Mouse (Mus musculus): ENCODE measurements around the gene Kank1. TPM values are rescaled to one million over a fixed set of nuclear protein-coding genes. Genes with fewer than 3 reads are reported as not detected.
A peak's percentile ranks its signal among the peaks of the same experiment; 100 is the strongest.

The Kank1 gene
- polyA plus RNA-seq (2015; fragmentation: Nextera tagmentation; extraction: Ambion mirVana): 18.4 and 21.6 TPM in 2 replicates

- ATAC-seq (replicated peaks; ENCODE audit: low FRiP score, low read depth) (peak; percentile 88), DNase-seq (ENCODE audit: low spot score) (peak; percentile 63)
- H3K36me3 ChIP-seq (ENCODE audit: insufficient read depth, low read length): no peaks in the 10 kb centered on the region
- under 1% methylated on average over 74 of the region's 76 CpGs for WGBS
- 0 out of 2 replicates have a peak, but pooled peaks cover 3% of the 10 kb centered on the region for H3K27me3 ChIP-seq (ENCODE audit: insufficient read depth, low read length)
- H3K27ac ChIP-seq: peak within 1 kb of the TSS; percentile 84
- H3K4me1 ChIP-seq (replicated peaks; ENCODE audit: insufficient read depth, low read length): 0 out of 2 replicates have a peak, but pooled peaks cover 5% of the 10 kb centered on the region
- peak within 1 kb of the TSS; percentile 95 for H3K4me2 ChIP-seq (ENCODE audit: low read length)
- H3K9ac ChIP-seq (ENCODE audit: low read depth, low read length): peak within 1 kb of the TSS; percentile 61
- no peak for TF ChIP-seq CTCF (IDR thresholded peaks at IDR 0.05; ENCODE audit: low read depth)
- H3K9me3 ChIP-seq (replicated peaks; ENCODE audit: low read length): no peaks in the 10 kb centered on the region
- peak within 1 kb of the TSS; percentile 63 for H3K4me3 ChIP-seq (replicated peaks; ENCODE audit: low read depth, low read length)
These were observed at the start of gene Kank1 for GRCm38 (mm10) chr19:25236596-25237491. Gene Kank1 (plus strand): TSS chr19:25236975.

- H3K9me3 ChIP-seq (replicated peaks; ENCODE audit: low read length): no peaks in the 10 kb centered on the region
- 0 out of 2 replicates have a peak overlapping the region, but pooled peaks have one; percentile 13 for H3K4me2 ChIP-seq (ENCODE audit: low read length)
- peak overlapping the region; percentile 36; the same call in 1 of the 2 replicates for H3K27ac ChIP-seq
- H3K4me3 ChIP-seq (replicated peaks; ENCODE audit: low read depth, low read length): no peak overlapping the region
- no peak; the same call in 1 of the 2 replicates for TF ChIP-seq CTCF (IDR thresholded peaks at IDR 0.05; ENCODE audit: low read depth)
- no peak overlapping the region for H3K9ac ChIP-seq (ENCODE audit: low read depth, low read length)
- peaks cover 15% of the 10 kb centered on the region; the same call in 1 of the 2 replicates for H3K4me1 ChIP-seq (replicated peaks; ENCODE audit: insufficient read depth, low read length)
- H3K36me3 ChIP-seq (ENCODE audit: insufficient read depth, low read length): no peaks in the 10 kb centered on the region
- H3K27me3 ChIP-seq (ENCODE audit: insufficient read depth, low read length): no peaks in the 10 kb centered on the region
- WGBS: 48% methylated on average over 18 of the region's 18 CpGs
- peak; percentile 59; the same call in 1 of the 2 replicates for ATAC-seq (replicated peaks; ENCODE audit: low FRiP score, low read depth)
- peak; percentile 49 for DNase-seq (ENCODE audit: low spot score)
These were observed 49.1 kb upstream of the Kank1 start for GRCm38 (mm10) chr19:25187681-25188080.

GRCm38 (mm10) chr19:25193751-25194150 lies 43.0 kb upstream of the Kank1 start:
- H3K9ac ChIP-seq (ENCODE audit: low read depth, low read length): no peak overlapping the region
- no peaks in the 10 kb centered on the region for H3K9me3 ChIP-seq (replicated peaks; ENCODE audit: low read length)
- no peak overlapping the region for H3K4me3 ChIP-seq (replicated peaks; ENCODE audit: low read depth, low read length)
- no peak for ATAC-seq (replicated peaks; ENCODE audit: low FRiP score, low read depth)
- WGBS: 96% methylated on average over 9 of the region's 9 CpGs
- no peak for TF ChIP-seq CTCF (IDR thresholded peaks at IDR 0.05; ENCODE audit: low read depth)
- H3K36me3 ChIP-seq (ENCODE audit: insufficient read depth, low read length): no peaks in the 10 kb centered on the region
- H3K4me1 ChIP-seq (replicated peaks; ENCODE audit: insufficient read depth, low read length): no peaks in the 10 kb centered on the region
- no peak for DNase-seq (ENCODE audit: low spot score)
- no peaks in the 10 kb centered on the region for H3K27me3 ChIP-seq (ENCODE audit: insufficient read depth, low read length)
- H3K4me2 ChIP-seq (ENCODE audit: low read length): no peak overlapping the region
- no peak overlapping the region for H3K27ac ChIP-seq

GRCm38 (mm10) chr19:25200081-25200860 lies 36.5 kb upstream of the Kank1 start:
- ATAC-seq (replicated peaks; ENCODE audit: low FRiP score, low read depth): peak; percentile 90
- WGBS: 53% methylated on average over 13 of the region's 13 CpGs
- no peak for TF ChIP-seq CTCF (IDR thresholded peaks at IDR 0.05; ENCODE audit: low read depth)
- H3K9me3 ChIP-seq (replicated peaks; ENCODE audit: low read length): no peaks in the 10 kb centered on the region
- no peak overlapping the region for H3K4me3 ChIP-seq (replicated peaks; ENCODE audit: low read depth, low read length)
- DNase-seq (ENCODE audit: low spot score): peak; percentile 71
- no peaks in the 10 kb centered on the region for H3K36me3 ChIP-seq (ENCODE audit: insufficient read depth, low read length)
- peak overlapping the region; percentile 60 for H3K27ac ChIP-seq
- peaks cover 5% of the 10 kb centered on the region; the same call in 1 of the 2 replicates for H3K4me1 ChIP-seq (replicated peaks; ENCODE audit: insufficient read depth, low read length)
- H3K9ac ChIP-seq (ENCODE audit: low read depth, low read length): no peak overlapping the region
- H3K27me3 ChIP-seq (ENCODE audit: insufficient read depth, low read length): no peaks in the 10 kb centered on the region
- H3K4me2 ChIP-seq (ENCODE audit: low read length): 0 out of 2 replicates have a peak overlapping the region, but pooled peaks have one; percentile 10

- no peak for TF ChIP-seq CTCF (IDR thresholded peaks at IDR 0.05; ENCODE audit: low read depth)
- DNase-seq (ENCODE audit: low spot score) (peak; percentile 47), ATAC-seq (replicated peaks; ENCODE audit: low FRiP score, low read depth) (peak; percentile 34; the same call in 1 of the 2 replicates)
- no peak overlapping the region for H3K27ac ChIP-seq
- no peaks in the 10 kb centered on the region for H3K36me3 ChIP-seq (ENCODE audit: insufficient read depth, low read length)
- WGBS: 35% methylated on average over 12 of the region's 12 CpGs
- no peak overlapping the region for H3K4me2 ChIP-seq (ENCODE audit: low read length)
- no peak overlapping the region for H3K9ac ChIP-seq (ENCODE audit: low read depth, low read length)
- H3K27me3 ChIP-seq (ENCODE audit: insufficient read depth, low read length): no peaks in the 10 kb centered on the region
- no peak overlapping the region for H3K4me3 ChIP-seq (replicated peaks; ENCODE audit: low read depth, low read length)
- H3K9me3 ChIP-seq (replicated peaks; ENCODE audit: low read length): no peaks in the 10 kb centered on the region
- peaks cover 5% of the 10 kb centered on the region; the same call in 1 of the 2 replicates for H3K4me1 ChIP-seq (replicated peaks; ENCODE audit: insufficient read depth, low read length)
These were observed 33.7 kb upstream of the Kank1 start for GRCm38 (mm10) chr19:25203077-25203476.

- H3K27me3 ChIP-seq (ENCODE audit: insufficient read depth, low read length): no peaks in the 10 kb centered on the region
- H3K4me2 ChIP-seq (ENCODE audit: low read length): no peak overlapping the region
- TF ChIP-seq CTCF (IDR thresholded peaks at IDR 0.05; ENCODE audit: low read depth): no peak
- no peak overlapping the region for H3K9ac ChIP-seq (ENCODE audit: low read depth, low read length)
- H3K4me1 ChIP-seq (replicated peaks; ENCODE audit: insufficient read depth, low read length): 0 out of 2 replicates have a peak, but pooled peaks cover 10% of the 10 kb centered on the region
- 53% methylated on average over 12 of the region's 12 CpGs for WGBS
- no peaks in the 10 kb centered on the region for H3K9me3 ChIP-seq (replicated peaks; ENCODE audit: low read length)
- no peak overlapping the region for H3K4me3 ChIP-seq (replicated peaks; ENCODE audit: low read depth, low read length)
- ATAC-seq (replicated peaks; ENCODE audit: low FRiP score, low read depth) (no peak), DNase-seq (ENCODE audit: low spot score) (no peak)
- no peaks in the 10 kb centered on the region for H3K36me3 ChIP-seq (ENCODE audit: insufficient read depth, low read length)
- H3K27ac ChIP-seq: peak overlapping the region; percentile 52; the same call in 1 of the 2 replicates
These were observed 29.8 kb upstream of the Kank1 start for GRCm38 (mm10) chr19:25206969-25207368.
